Mouse (Mus musculus) ES-Bruce4 (cell line): ENCODE data around the gene Ugdh.

ENCODE experiments used
- CTCF ChIP-seq: IDR thresholded peaks from one replicate; pipeline ENCODE4 v1.8.1; 2011; ENCODE audit warnings: low read depth, low read length
- EP300 ChIP-seq: IDR thresholded peaks from 2 replicates; pipeline ENCODE4 v1.6.1; 2011; ENCODE audit warnings: low read depth, low read length; ENCODE audit not compliant: insufficient read depth

- TF ChIP-seq CTCF (no peak), EP300 (no peak)
Observed at GRCm38 (mm10) chr5:65424215-65424614, 11.5 kb downstream of the Ugdh start.
